In genomic region chr9:14644956-14645355, GRCm38 (mm10) we compare ENCODE assay signal across 9 mouse cellular contexts. TPM values are rescaled to one million over a fixed set of nuclear protein-coding genes. Genes with fewer than 3 reads are reported as not detected.
DNase-seq lines count a peak whose midpoint lies in the region; ATAC-seq lines count a peak whose summit lies in the region.
"Had no signal": no experiment of that assay in that cellular context is flagged by ENCODE, and none has a peak within 500 bp of the region (broad histone marks: within the 10 kb centered on the region; RNA-seq: fewer than 3 reads in every experiment).

TSS of gene Amotl1 (minus strand) at chr9:14645056.

- H3K4me2 ChIP-seq in lung, embryonic 15.5 days: no peak within 1 kb of the TSS

- ATAC-seq in lung, embryonic 15.5 days (ENCODE audit: borderline replicate concordance, extremely low read depth, low FRiP score, low TSS enrichment): no peak

- no peaks in the 10 kb centered on the region for H3K36me3 ChIP-seq in lung, embryonic 15.5 days
- H3K36me3 ChIP-seq in limb, embryonic 10.5 days: no peaks in the 10 kb centered on the region

- DNase-seq in adrenal gland, adult 18-20 months (ENCODE audit: low spot score in 2 of 2): no peak
- no peak for DNase-seq in adrenal gland, adult (ENCODE audit: inconsistent age in 2 of 2, low spot score in 1 of 2)
- no peak for DNase-seq in lung, adult 18-20 months
- no peak for DNase-seq in gonadal fat pad, adult 2 months (ENCODE audit: low read depth)
- no peak for DNase-seq in limb, embryonic 10.5 days (ENCODE audit: low spot score)
- no peak for DNase-seq in frontal cortex, postnatal 14 days (ENCODE audit: low spot score in 2 of 2)
- no peak for DNase-seq in ovary, postnatal 14 days (ENCODE audit: low spot score)

- H3K27me3 ChIP-seq in lung, embryonic 15.5 days: no peaks in the 10 kb centered on the region
- no peaks in the 10 kb centered on the region for H3K27me3 ChIP-seq in limb, embryonic 10.5 days (ENCODE audit: low read depth, poor library complexity, severe bottlenecking)

- WGBS in lung, embryonic 15.5 days: 49% methylated on average over 4 of the region's 4 CpGs
- 47% methylated on average over 4 of the region's 4 CpGs for WGBS in limb, embryonic 10.5 days

- no peak within 1 kb of the TSS for H3K27ac ChIP-seq in lung, embryonic 15.5 days
- H3K27ac ChIP-seq in limb, embryonic 10.5 days: peak within 1 kb of the TSS; percentile 12; the same call in 1 of the 2 replicates
- H3K27ac ChIP-seq: macrophage had no signal

- peaks cover 27% of the 10 kb centered on the region for H3K4me1 ChIP-seq in lung, embryonic 15.5 days
- peaks cover 42% of the 10 kb centered on the region for H3K4me1 ChIP-seq in limb, embryonic 10.5 days

- H3K9ac ChIP-seq in lung, embryonic 15.5 days: no peak within 1 kb of the TSS

- no peak within 1 kb of the TSS for H3K4me3 ChIP-seq in lung, embryonic 15.5 days
- no peak within 1 kb of the TSS for H3K4me3 ChIP-seq in limb, embryonic 10.5 days

- H3K9me3 ChIP-seq in lung, embryonic 15.5 days: no peaks in the 10 kb centered on the region
- H3K9me3 ChIP-seq in limb, embryonic 10.5 days (replicated peaks): no peaks in the 10 kb centered on the region

RNA-seq across cellular contexts. Expression of gene Amotl1, which starts in this region (rescaled TPM):
- 10 to 100 TPM; 30.3 to 45.1 TPM for total RNA-seq in adrenal gland, adult 18-20 months (2021)
- polyA plus RNA-seq in lung, embryonic 15.5 days (2015; fragmentation: Nextera tagmentation; extraction: Ambion mirVana): 17.7 and 19.1 TPM in 2 replicates
- 39.4 and 42.4 TPM in 2 replicates for polyA plus RNA-seq in gonadal fat pad, adult 2 months (2012; rRNA removed)
- 24.9 and 32.1 TPM in 2 replicates for polyA plus RNA-seq in limb, embryonic 10.5 days (2016; fragmentation: Nextera tagmentation; extraction: Ambion mirVana)
